Mouse (Mus musculus) forebrain, postnatal 0 days (tissue): ENCODE measurements around the gene Ddx24. TPM values are rescaled to one million over a fixed set of nuclear protein-coding genes. Genes with fewer than 3 reads are reported as not detected.

Experiments
- ATAC-seq: fragments of 200-750 bp; cut with Nextera tagmentation; 2 replicates; pipeline ENCODE4 v1.8.0; 2017; ENCODE audit warnings: mild to moderate bottlenecking, moderate library complexity
- DNase-seq: peaks from one replicate; pipeline ENCODE4 v3.0.0-alpha.2; 2015
- H3K27ac ChIP-seq: fragments of 300-500 bp; sonication (generic); 2 replicates; pipeline ENCODE4 v1.5.1; 2014; ENCODE audit warnings: low read depth, mild to moderate bottlenecking, antibody characterized with exemption, low read length, moderate library complexity, mixed read lengths
- H3K27me3 ChIP-seq: fragments of 300-500 bp; sonication (generic); 2 replicates; pipeline ENCODE4 v1.6.1; 2014; ENCODE audit warnings: mild to moderate bottlenecking, low read length, mixed read lengths; ENCODE audit not compliant: insufficient read depth
- H3K36me3 ChIP-seq: fragments of 300-500 bp; sonication (generic); 2 replicates; pipeline ENCODE4 v1.6.1; 2014; ENCODE audit warnings: mild to moderate bottlenecking, moderate library complexity; ENCODE audit not compliant: insufficient read depth
- H3K4me1 ChIP-seq: fragments of 300-500 bp; sonication (generic); 2 replicates; pipeline ENCODE4 v1.6.1; 2014; ENCODE audit warnings: antibody characterized with exemption; ENCODE audit not compliant: insufficient read depth
- H3K4me2 ChIP-seq: fragments of 300-500 bp; sonication (generic); 2 replicates; pipeline ENCODE4 v1.6.1; 2014; ENCODE audit warnings: low read depth, mild to moderate bottlenecking, moderate library complexity
- H3K4me3 ChIP-seq: fragments of 300-500 bp; sonication (generic); 2 replicates; pipeline ENCODE4 v1.5.1; 2014; ENCODE audit warnings: low read depth, low read length, mixed read lengths
- H3K9ac ChIP-seq: fragments of 300-500 bp; sonication (generic); 2 replicates; pipeline ENCODE4 v1.6.1; 2014; ENCODE audit warnings: mild to moderate bottlenecking
- H3K9me3 ChIP-seq: fragments of 300-500 bp; sonication (generic); 2 replicates; pipeline ENCODE4 v1.6.1; 2016; ENCODE audit warnings: low read length
- CTCF ChIP-seq: sonication (generic); IDR thresholded peaks from 2 replicates; pipeline ENCODE4 v1.5.1; 2016; ENCODE audit warnings: antibody characterized with exemption, control low read depth, low read depth
- WGBS: fragments of 180-500 bp; shearing (Covaris S2); extraction: QIAGEN DNeasy Blood & Tissue Kit; methylation state at CpG from one replicate; pipeline ENCODE4 v1.1.7; 2014; 5-methylcytosine and 5-hydroxymethylcytosine counted together
- polyA plus RNA-seq: library from polyadenylated mRNA; unstranded; fragments of >200 nt; fragmentation: Nextera tagmentation; extraction: Ambion mirVana; gene quantifications from 2 replicates; pipeline ENCODE4 v1.2.1, GENCODE M21; 2015
- total RNA-seq: library from RNA; depleted of rRNA; stranded (reverse); fragments of >200 nt; gene quantifications from 2 replicates; pipeline ENCODE4 v1.2.3, GENCODE M21; 2014

The Ddx24 gene
- total and polyA plus RNA-seq, 2 experiments from 2014 or later: 169 to 175 TPM

- Histone ChIP-seq H3K9me3 (no peaks in the 10 kb centered on the region), H3K4me3 (no peak overlapping the region), H3K27ac (no peak overlapping the region), H3K4me1 (peaks cover 5% of the 10 kb centered on the region; the same call in 1 of the 2 replicates), H3K27me3 (no peaks in the 10 kb centered on the region), H3K36me3 (no peaks in the 10 kb centered on the region), H3K9ac (no peak overlapping the region), H3K4me2 (peak overlapping the region; percentile 95; the same call in 1 of the 2 replicates)
- no peak for DNase-seq
- ATAC-seq: no peak
- no peak for TF ChIP-seq CTCF
- 68% methylated on average over 4 of the region's 4 CpGs for WGBS
Measured at GRCm38 (mm10) chr12:103389982-103390381, 35.6 kb downstream of the Ddx24 start.

- Histone ChIP-seq H3K9me3 (no peaks in the 10 kb centered on the region), H3K27ac (no peak overlapping the region), H3K27me3 (no peaks in the 10 kb centered on the region), H3K9ac (peak overlapping the region; percentile 77), H3K4me3 (peak overlapping the region; percentile 73), H3K36me3 (no peaks in the 10 kb centered on the region), H3K4me2 (peak overlapping the region; percentile 95), H3K4me1 (peaks cover 5% of the 10 kb centered on the region; the same call in 1 of the 2 replicates)
- no peak for ATAC-seq
- 65% methylated on average over 2 of the region's 2 CpGs for WGBS
- no peak for TF ChIP-seq CTCF
- no peak for DNase-seq
Measured at GRCm38 (mm10) chr12:103389348-103389727, 36.3 kb downstream of the Ddx24 start.

GRCm38 (mm10) chr12:103388505-103389347, 36.9 kb downstream of the Ddx24 start, which contains the start of gene Otub2:
Otub2 (plus strand) TSS chr12:103388682.
- Histone ChIP-seq H3K4me2 (peak within 1 kb of the TSS; percentile 95), H3K27me3 (no peaks in the 10 kb centered on the region), H3K4me3 (peak within 1 kb of the TSS; percentile 73), H3K36me3 (no peaks in the 10 kb centered on the region), H3K4me1 (peaks cover 5% of the 10 kb centered on the region; the same call in 1 of the 2 replicates), H3K27ac (no peak within 1 kb of the TSS), H3K9me3 (no peaks in the 10 kb centered on the region), H3K9ac (peak within 1 kb of the TSS; percentile 77)
- ATAC-seq: peak; percentile 100
- DNase-seq: peak; percentile 98
- TF ChIP-seq CTCF: peak; percentile 42
- 6% methylated on average over 56 of the region's 58 CpGs for WGBS

GRCm38 (mm10) chr12:103380226-103380625, 45.4 kb downstream of the Ddx24 start:
- Histone ChIP-seq H3K36me3 (no peaks in the 10 kb centered on the region), H3K4me3 (no peak overlapping the region), H3K27ac (no peak overlapping the region), H3K9me3 (no peaks in the 10 kb centered on the region), H3K4me1 (no peaks in the 10 kb centered on the region), H3K9ac (no peak overlapping the region), H3K4me2 (no peak overlapping the region), H3K27me3 (no peaks in the 10 kb centered on the region)
- DNase-seq (no peak), ATAC-seq (no peak)
- WGBS: 69% methylated on average over 4 of the region's 4 CpGs
- no peak for TF ChIP-seq CTCF

- H3K9ac ChIP-seq: no peak overlapping the region
- no peaks in the 10 kb centered on the region for H3K4me1 ChIP-seq
- WGBS: 37% methylated on average over 4 of the region's 4 CpGs
- H3K9me3 ChIP-seq: no peaks in the 10 kb centered on the region
- DNase-seq (peak; percentile 14), ATAC-seq (peak; percentile 68)
- no peak overlapping the region for H3K4me3 ChIP-seq
- no peaks in the 10 kb centered on the region for H3K36me3 ChIP-seq
- TF ChIP-seq CTCF: no peak
- H3K4me2 ChIP-seq: no peak overlapping the region
- H3K27me3 ChIP-seq: no peaks in the 10 kb centered on the region
- no peak overlapping the region for H3K27ac ChIP-seq
Measured at GRCm38 (mm10) chr12:103376774-103377173, 48.9 kb downstream of the Ddx24 start.

GRCm38 (mm10) chr12:103376124-103376523, 49.5 kb downstream of the Ddx24 start:
- Histone ChIP-seq H3K27me3 (no peaks in the 10 kb centered on the region), H3K9me3 (no peaks in the 10 kb centered on the region), H3K36me3 (no peaks in the 10 kb centered on the region), H3K4me3 (no peak overlapping the region), H3K4me1 (no peaks in the 10 kb centered on the region), H3K9ac (no peak overlapping the region), H3K4me2 (no peak overlapping the region), H3K27ac (no peak overlapping the region)
- no peak for TF ChIP-seq CTCF
- DNase-seq (peak; percentile 62), ATAC-seq (peak; percentile 77)
- WGBS: 35% methylated on average over 5 of the region's 5 CpGs

- DNase-seq (no peak), ATAC-seq (no peak)
- no peak overlapping the region for H3K27ac ChIP-seq
- 75% methylated on average over 8 of the region's 8 CpGs for WGBS
- no peaks in the 10 kb centered on the region for H3K27me3 ChIP-seq
- no peak overlapping the region for H3K9ac ChIP-seq
- no peaks in the 10 kb centered on the region for H3K4me1 ChIP-seq
- TF ChIP-seq CTCF: no peak
- H3K4me2 ChIP-seq: no peak overlapping the region
- no peaks in the 10 kb centered on the region for H3K9me3 ChIP-seq
- no peaks in the 10 kb centered on the region for H3K36me3 ChIP-seq
- H3K4me3 ChIP-seq: no peak overlapping the region
Measured at GRCm38 (mm10) chr12:103373530-103374236, 51.9 kb downstream of the Ddx24 start.
